Mouse (Mus musculus): ENCODE measurements around the gene Tmem132d. TPM values are rescaled to one million over a fixed set of nuclear protein-coding genes. Genes with fewer than 3 reads are reported as not detected.
A peak's percentile ranks its signal among the peaks of the same experiment; 100 is the strongest.
"Not testable (repeated sequence)": the region's sequence is repeated elsewhere in the genome, so short reads cannot be mapped to it uniquely, and the experiment has no call there.

The Tmem132d gene
- polyA plus RNA-seq, 1 experiment from 2014 or later = 0.54 TPM

DNA sequence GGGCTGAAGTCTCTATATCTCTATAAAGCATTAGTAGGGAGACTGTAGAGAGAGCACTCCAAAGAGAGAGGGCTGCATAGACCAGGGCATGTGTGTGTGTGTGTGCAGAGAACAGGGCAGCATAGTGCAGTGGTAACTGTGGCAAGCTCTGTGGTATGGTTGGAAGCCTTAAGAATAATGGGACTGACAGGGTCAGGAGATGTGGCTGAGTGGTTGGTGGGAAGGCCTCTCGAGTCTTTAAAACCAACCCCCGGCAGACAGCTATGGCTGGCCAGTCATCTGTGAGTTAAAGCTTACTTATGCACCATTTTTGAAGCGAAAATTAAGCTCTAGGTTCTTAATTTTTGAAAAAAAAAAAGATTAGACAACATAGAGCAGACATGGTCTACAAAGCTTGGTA lies 439.4 kb downstream of the Tmem132d start:
- whole genome bisulfite sequencing = 84% methylated on average over 3 of the region's 3 CpGs
- Histone ChIP-seq H3K9me3 (no peaks in the 10 kb centered on the region), H3K4me1 (replicated peaks) (no peaks in the 10 kb centered on the region), H3K36me3 (no peaks in the 10 kb centered on the region), H3K4me3 (no peak overlapping the region), H3K27me3 (ENCODE audit: insufficient read depth, poor library complexity, severe bottlenecking) (no peaks in the 10 kb centered on the region), H3K27ac (no peak overlapping the region)
- no peak for DNase-seq (ENCODE audit: low spot score)

DNA sequence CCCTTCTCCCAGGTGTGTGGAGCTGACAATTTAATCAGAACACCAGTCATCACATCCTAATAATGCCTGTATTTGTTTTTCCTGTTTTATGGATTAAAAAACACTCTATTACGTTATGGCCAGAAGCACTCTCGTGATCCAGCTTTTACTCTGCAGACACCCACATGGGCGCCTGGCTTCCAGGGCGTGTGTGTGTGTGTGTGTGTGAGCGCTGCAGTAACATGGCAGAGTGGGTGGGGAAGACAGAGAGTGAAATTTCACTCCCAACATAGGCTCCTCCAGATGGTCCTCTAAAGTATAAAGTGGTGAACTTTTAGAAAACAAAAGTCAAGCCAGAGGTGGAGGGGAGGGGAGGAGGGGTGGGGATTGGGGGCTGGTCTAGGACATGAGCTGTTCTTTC lies 442.1 kb downstream of the Tmem132d start:
- Histone ChIP-seq H3K4me3 (no peak overlapping the region), H3K27ac (no peak overlapping the region), H3K4me1 (replicated peaks) (no peaks in the 10 kb centered on the region), H3K36me3 (no peaks in the 10 kb centered on the region), H3K27me3 (ENCODE audit: insufficient read depth, poor library complexity, severe bottlenecking) (no peaks in the 10 kb centered on the region), H3K9me3 (no peaks in the 10 kb centered on the region)
- WGBS = 91% methylated on average over 5 of the region's 5 CpGs
- DNase-seq (ENCODE audit: low spot score) = no peak

DNA sequence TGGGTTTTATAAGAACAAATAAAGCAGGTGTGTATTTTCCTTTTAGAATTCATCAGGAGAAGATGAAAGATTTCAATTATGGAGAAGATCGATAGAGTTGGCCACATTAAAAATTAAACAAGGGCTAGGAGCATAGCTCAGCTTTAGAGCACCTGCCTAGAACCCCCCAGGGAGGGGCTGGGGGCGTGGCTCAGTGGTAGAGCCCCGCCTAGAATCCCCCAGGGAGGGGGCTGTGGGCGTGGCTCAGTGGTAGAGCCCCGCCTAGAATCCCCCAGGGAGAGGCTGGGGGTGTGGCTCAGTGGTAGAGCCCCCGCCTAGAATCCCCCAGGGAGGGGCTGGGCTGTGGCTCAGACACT lies 452.9 kb downstream of the Tmem132d start:
- 70% methylated on average over 6 of the region's 6 CpGs for WGBS
- peaks cover 20% of the 10 kb centered on the region for H3K4me1 ChIP-seq (replicated peaks)
- not testable (repeated sequence) for H3K36me3 ChIP-seq; H3K27me3 ChIP-seq (ENCODE audit: insufficient read depth, poor library complexity, severe bottlenecking); H3K4me3 ChIP-seq; H3K27ac ChIP-seq; H3K9me3 ChIP-seq
- DNase-seq (ENCODE audit: low spot score) = peak; percentile 7

DNA sequence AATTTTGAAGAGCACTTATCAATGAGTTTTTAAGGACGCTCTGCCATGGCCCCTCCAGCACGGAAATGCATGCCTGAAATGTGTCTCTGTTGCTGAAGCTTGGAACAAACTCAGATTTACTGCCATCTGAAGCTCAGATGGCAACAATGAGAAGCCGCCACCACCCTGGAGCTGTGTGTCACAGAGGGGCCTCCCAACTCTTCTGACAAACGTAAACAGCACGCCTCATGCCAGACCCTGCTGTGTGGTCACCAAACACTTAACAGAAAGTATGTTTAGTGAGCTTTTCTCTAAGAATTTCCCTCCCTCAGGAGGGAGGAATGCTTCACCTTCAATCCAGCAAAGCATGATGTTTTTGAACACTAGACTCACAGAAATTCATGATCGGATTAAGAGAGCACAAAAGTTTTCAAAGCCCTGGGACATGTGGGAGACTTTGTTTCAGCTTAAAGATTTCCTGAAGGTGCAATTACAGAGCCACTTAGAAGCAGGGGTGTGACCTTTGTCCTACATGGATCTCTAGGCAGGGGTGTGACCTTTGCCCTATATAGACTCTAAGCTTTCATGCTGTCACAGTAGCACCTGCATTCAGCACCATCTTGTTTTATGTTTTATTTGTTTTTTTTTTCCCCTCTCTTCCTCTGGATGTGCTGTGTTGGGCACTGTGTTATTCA lies 453.4 kb downstream of the Tmem132d start:
- WGBS = 50% methylated on average over 6 of the region's 6 CpGs
- no peak overlapping the region for H3K4me3 ChIP-seq
- H3K27ac ChIP-seq = no peak overlapping the region
- DNase-seq (ENCODE audit: low spot score) = no peak
- H3K9me3 ChIP-seq = no peaks in the 10 kb centered on the region
- no peaks in the 10 kb centered on the region for H3K36me3 ChIP-seq
- peaks cover 20% of the 10 kb centered on the region for H3K4me1 ChIP-seq (replicated peaks)
- H3K27me3 ChIP-seq (ENCODE audit: insufficient read depth, poor library complexity, severe bottlenecking) = no peaks in the 10 kb centered on the region

DNA sequence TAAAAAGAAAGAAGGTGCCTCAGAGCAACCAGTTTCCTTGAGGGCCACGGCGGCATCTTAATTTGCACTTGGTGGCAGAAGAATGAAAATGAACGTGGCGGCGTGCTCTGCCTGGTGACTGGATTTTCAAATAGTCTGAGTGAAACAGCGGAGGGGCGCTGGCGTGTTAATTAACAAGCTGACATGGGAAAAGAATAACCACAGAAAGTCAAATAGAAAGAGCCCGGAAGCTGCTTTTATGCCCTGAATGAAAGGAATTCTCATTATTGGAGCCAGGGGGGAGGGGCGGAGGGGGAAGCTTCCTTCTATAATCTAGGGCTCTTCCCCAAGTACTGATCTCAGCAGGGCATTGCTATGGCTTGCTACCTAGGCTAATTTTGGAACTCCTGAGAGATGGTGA lies 456.2 kb downstream of the Tmem132d start:
- Histone ChIP-seq H3K27me3 (ENCODE audit: insufficient read depth, poor library complexity, severe bottlenecking) (no peaks in the 10 kb centered on the region), H3K9me3 (no peaks in the 10 kb centered on the region), H3K27ac (no peak overlapping the region), H3K4me1 (replicated peaks) (peaks cover 20% of the 10 kb centered on the region), H3K36me3 (no peaks in the 10 kb centered on the region), H3K4me3 (no peak overlapping the region)
- DNase-seq (ENCODE audit: low spot score) = peak; percentile 13
- 48% methylated on average over 10 of the region's 10 CpGs for WGBS

DNA sequence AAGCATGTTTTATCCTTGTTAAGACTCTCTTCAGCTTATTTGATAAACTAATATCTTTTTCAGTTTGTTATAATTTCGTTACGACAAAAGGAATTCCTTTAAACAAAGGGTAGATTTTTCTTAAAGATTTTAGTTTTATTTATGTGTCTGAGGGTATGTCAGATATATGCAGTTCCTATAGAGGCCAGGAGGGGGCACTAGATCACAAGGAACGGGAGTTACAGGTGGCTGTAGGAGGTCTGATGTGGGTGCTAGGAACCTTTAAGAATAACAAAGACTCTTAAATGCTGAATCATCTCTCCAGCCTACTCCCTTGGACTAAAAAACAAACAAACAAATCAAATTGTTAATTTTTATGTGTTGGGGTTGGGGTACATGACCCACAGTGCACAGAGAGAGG lies 467.2 kb downstream of the Tmem132d start:
- Histone ChIP-seq H3K9me3 (0 out of 2 replicates have a peak, but pooled peaks cover 2% of the 10 kb centered on the region), H3K4me1 (replicated peaks) (no peaks in the 10 kb centered on the region), H3K36me3 (no peaks in the 10 kb centered on the region), H3K27ac (no peak overlapping the region), H3K4me3 (no peak overlapping the region), H3K27me3 (ENCODE audit: insufficient read depth, poor library complexity, severe bottlenecking) (no peaks in the 10 kb centered on the region)
- WGBS = 90% methylated on average over 3 of the region's 3 CpGs
- no peak for DNase-seq (ENCODE audit: low spot score)

DNA sequence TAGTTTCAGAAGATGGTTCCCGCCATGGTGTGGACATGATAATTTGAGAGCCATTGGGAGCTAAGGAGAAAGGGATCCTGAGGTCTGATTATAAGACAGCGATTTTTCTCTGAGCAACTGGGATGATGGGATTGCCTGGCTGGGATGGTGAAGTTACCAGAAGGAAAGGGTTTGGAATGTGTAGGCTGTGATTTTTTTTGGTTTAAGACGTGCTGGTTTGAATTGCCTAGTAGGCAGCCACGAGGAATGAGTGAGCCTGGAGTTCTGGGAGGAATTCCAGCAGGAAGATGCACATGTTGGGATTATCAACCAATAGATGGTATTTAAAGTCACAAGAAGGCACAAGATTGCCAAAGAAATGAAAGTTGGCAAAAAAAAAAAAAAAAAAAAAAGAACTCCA lies 470.2 kb downstream of the Tmem132d start:
- H3K36me3 ChIP-seq = no peaks in the 10 kb centered on the region
- no peak overlapping the region for H3K27ac ChIP-seq
- H3K4me3 ChIP-seq = no peak overlapping the region
- WGBS = 86% methylated on average over 4 of the region's 4 CpGs
- H3K27me3 ChIP-seq (ENCODE audit: insufficient read depth, poor library complexity, severe bottlenecking) = no peaks in the 10 kb centered on the region
- no peak for DNase-seq (ENCODE audit: low spot score)
- H3K4me1 ChIP-seq (replicated peaks) = no peaks in the 10 kb centered on the region
- no peaks in the 10 kb centered on the region for H3K9me3 ChIP-seq

DNA sequence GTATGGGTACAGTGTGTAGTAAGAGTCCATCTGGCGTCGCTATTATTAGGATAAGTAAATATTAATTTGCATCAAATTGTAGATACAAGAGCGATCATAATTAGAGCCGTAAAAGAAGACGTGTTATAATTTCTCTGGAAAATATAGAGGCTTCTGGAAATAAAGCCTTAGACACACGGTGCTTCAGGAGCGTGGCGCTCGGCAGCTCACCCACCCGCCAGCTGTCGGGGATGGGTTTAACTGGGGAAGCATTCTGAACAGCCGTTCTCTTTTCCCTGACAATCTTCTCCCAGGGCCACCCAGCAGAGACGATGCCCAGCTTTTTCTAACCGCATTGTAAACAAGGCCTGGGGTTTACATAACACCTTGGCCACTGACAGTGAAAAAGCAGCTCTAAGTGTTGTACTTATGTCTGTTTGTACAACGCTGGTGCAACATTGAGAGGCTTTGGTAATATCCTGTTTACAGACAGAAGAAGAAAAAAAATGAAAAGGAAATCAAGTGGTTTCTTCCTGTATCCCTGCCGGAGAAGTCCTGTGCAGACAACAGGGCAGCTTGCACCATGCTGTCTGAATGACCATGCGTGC lies 476.3 kb downstream of the Tmem132d start:
- DNase-seq (ENCODE audit: low spot score) = no peak
- H3K4me3 ChIP-seq = no peak overlapping the region
- WGBS = 78% methylated on average over 17 of the region's 17 CpGs
- H3K4me1 ChIP-seq (replicated peaks) = no peaks in the 10 kb centered on the region
- no peak overlapping the region for H3K27ac ChIP-seq
- H3K9me3 ChIP-seq = no peaks in the 10 kb centered on the region
- H3K36me3 ChIP-seq = no peaks in the 10 kb centered on the region
- no peaks in the 10 kb centered on the region for H3K27me3 ChIP-seq (ENCODE audit: insufficient read depth, poor library complexity, severe bottlenecking)

DNA sequence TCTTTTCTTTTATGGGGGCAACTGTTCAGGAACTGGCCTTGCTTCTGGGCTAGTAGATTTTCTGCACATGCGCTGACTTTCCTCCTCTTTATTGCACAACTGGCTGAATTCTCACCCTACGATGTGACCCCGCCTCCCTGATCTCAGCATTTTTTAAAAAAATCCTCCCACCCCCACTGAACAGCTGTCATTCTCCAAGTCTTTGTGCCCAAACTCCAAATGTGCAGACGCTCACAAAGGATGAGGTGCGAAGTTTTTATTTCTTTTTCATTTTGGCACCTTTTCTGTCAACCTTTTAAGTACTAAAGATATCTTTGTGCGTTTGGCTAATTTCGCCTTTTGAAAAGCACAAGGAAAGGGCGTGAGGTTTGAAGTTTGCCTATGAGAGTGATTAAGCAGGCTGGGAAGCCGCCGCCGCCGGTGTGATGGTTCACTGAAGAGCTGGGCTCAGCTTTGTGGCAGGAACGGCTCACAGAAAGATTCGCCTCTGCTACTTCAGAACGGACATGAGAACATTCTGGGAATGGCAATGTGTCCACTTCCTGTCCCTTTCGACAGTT lies 478.6 kb downstream of the Tmem132d start:
- Histone ChIP-seq H3K27ac (no peak overlapping the region), H3K9me3 (no peaks in the 10 kb centered on the region), H3K4me3 (no peak overlapping the region), H3K36me3 (no peaks in the 10 kb centered on the region), H3K4me1 (replicated peaks) (no peaks in the 10 kb centered on the region), H3K27me3 (ENCODE audit: insufficient read depth, poor library complexity, severe bottlenecking) (no peaks in the 10 kb centered on the region)
- DNase-seq (ENCODE audit: low spot score) = no peak
- 85% methylated on average over 16 of the region's 16 CpGs for whole genome bisulfite sequencing

DNA sequence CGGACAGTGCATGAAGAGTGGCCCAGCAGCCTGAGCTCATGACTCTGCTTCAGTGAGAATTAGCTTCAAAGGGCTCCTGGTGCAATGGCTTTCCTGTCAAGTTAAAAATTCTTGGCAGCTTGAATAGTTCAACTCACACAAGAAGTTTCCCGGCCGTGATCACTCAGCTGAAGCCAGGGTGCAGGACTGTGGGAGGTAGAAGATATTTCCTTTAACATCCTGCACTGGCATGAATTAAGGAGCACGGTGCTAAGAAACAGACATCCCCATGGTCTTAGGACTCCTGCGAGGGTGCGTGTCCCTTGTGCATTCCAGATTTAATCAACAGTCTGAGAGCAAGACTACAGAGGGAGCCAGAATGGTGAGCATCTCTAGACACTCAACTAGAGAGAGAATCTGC lies 480.1 kb downstream of the Tmem132d start:
- H3K27me3 ChIP-seq (ENCODE audit: insufficient read depth, poor library complexity, severe bottlenecking) = no peaks in the 10 kb centered on the region
- no peak overlapping the region for H3K4me3 ChIP-seq
- H3K4me1 ChIP-seq (replicated peaks) = no peaks in the 10 kb centered on the region
- no peak for DNase-seq (ENCODE audit: low spot score)
- H3K36me3 ChIP-seq = no peaks in the 10 kb centered on the region
- H3K27ac ChIP-seq = no peak overlapping the region
- 83% methylated on average over 6 of the region's 6 CpGs for WGBS
- H3K9me3 ChIP-seq = no peaks in the 10 kb centered on the region

DNA sequence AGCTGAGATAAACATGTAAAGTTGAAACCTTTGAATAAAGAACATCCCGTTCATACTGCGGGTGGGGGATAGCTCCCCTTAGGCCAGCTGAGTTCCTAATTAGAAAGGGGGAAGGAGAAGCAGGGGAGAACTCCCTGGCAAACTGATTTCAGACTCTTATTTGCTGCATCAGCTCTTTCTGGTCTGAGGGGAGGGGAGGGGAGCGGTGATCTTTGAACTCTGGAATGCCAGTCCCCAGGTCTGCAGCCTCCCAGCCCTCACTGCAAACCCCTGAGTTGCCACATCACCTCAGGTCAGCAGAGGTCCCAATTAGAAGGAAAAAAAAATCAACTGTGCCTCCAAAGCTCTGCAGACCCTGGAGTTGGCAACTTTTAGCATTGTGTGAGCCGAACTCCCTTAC lies 482.3 kb downstream of the Tmem132d start:
- Histone ChIP-seq H3K9me3 (no peaks in the 10 kb centered on the region), H3K4me3 (no peak overlapping the region), H3K4me1 (replicated peaks) (no peaks in the 10 kb centered on the region), H3K27ac (no peak overlapping the region), H3K36me3 (no peaks in the 10 kb centered on the region), H3K27me3 (ENCODE audit: insufficient read depth, poor library complexity, severe bottlenecking) (no peaks in the 10 kb centered on the region)
- DNase-seq (ENCODE audit: low spot score) = peak; percentile 10
- WGBS = 62% methylated on average over 4 of the region's 4 CpGs

DNA sequence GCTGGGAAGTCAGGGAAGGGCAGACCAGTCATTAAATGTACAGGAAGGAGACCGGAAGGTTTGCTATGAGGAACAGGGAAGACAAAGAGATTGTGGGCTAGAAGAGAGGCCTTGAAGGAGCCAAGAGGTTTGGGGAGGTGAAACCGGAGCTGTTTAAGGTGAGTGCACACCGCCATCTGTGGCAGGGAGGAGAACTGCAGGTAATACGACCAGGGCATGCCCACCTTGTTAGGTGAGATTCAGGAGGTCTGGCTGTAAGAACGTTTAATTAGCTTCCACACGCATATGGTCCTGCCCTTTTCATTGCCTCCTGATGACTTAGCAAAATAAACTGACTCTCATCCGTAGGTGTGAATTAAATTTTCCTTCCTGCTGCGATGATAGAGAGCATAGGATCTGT lies 485.6 kb downstream of the Tmem132d start:
- DNase-seq (ENCODE audit: low spot score) = peak; percentile 30
- H3K9me3 ChIP-seq = no peaks in the 10 kb centered on the region
- H3K4me1 ChIP-seq (replicated peaks) = no peaks in the 10 kb centered on the region
- no peaks in the 10 kb centered on the region for H3K36me3 ChIP-seq
- no peak overlapping the region for H3K27ac ChIP-seq
- H3K27me3 ChIP-seq (ENCODE audit: insufficient read depth, poor library complexity, severe bottlenecking) = no peaks in the 10 kb centered on the region
- 33% methylated on average over 8 of the region's 8 CpGs for WGBS
- H3K4me3 ChIP-seq = no peak overlapping the region

DNA sequence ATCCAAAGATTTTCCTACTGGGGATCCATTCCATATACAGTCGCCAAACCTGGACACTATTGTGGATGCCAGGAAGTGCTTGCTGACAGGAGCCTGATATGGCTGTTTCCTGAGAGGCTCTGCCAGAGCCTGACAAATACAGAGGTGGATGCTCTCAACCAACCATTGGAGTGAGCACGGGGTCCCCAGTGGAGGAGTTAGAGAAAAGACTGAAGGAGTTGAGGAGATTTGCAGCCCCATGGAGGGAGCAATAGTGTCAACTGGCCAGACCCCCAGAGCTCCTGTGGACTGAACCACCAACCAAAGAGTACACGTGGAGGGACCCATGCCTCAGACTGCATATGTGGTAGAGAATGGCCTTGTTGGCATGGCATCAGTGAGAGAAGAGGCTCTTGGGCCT lies 490.7 kb downstream of the Tmem132d start:
- DNase-seq (ENCODE audit: low spot score); H3K27ac ChIP-seq; H3K4me1 ChIP-seq (replicated peaks); H3K27me3 ChIP-seq (ENCODE audit: insufficient read depth, poor library complexity, severe bottlenecking); H3K9me3 ChIP-seq; H3K4me3 ChIP-seq; H3K36me3 ChIP-seq: not testable (repeated sequence)
- 79% methylated on average over 3 of the region's 3 CpGs for WGBS

Measured in hindbrain, embryonic 10.5 days (tissue).